In the genomic region with DNA sequence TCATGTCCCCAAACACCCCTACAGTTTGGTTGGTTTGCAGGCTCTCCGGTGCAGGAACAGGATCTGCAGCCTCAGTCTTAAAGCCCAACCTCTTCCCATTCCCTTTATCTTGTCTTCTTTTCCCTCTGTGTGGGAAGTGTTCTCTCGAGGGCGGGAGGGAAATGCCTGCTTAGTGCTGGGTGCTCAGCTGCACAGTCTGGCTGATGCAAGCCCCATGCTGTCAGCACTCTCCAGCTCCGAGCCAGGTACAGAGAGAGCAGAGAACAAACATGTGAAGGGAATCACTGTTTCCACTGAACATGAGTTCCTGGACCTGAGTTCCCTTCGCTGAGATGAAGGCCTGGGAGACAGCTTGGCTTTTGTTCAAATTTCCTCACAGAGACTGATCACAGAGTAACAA, we compare ENCODE assay signal across 15 mouse cellular contexts. TPM values are rescaled to one million over a fixed set of nuclear protein-coding genes. Genes with fewer than 3 reads are reported as not detected.
DNase-seq lines count a peak whose midpoint lies in the region; ATAC-seq and TF ChIP-seq lines count a peak whose summit lies in the region.
"Had no signal": no experiment of that assay in that cellular context is flagged by ENCODE, and none has a peak within 500 bp of the region (broad histone marks: within the 10 kb centered on the region; RNA-seq: fewer than 3 reads in every experiment).

No protein-coding gene starts in this region.

- no peaks in the 10 kb centered on the region for H3K9me3 ChIP-seq in limb, embryonic 13.5 days
- no peaks in the 10 kb centered on the region for H3K9me3 ChIP-seq in limb, embryonic 10.5 days (replicated peaks)
- H3K9me3 ChIP-seq in midbrain, embryonic 15.5 days: no peaks in the 10 kb centered on the region
- H3K9me3 ChIP-seq: heart, embryonic 10.5 days; hindbrain, embryonic 12.5 days had no signal

- no peak for ATAC-seq in limb, embryonic 13.5 days (ENCODE audit: low FRiP score, low read depth)
- ATAC-seq in midbrain, embryonic 15.5 days (replicated peaks): no peak
- ATAC-seq: forebrain, embryonic 16.5 days had no signal

- H3K4me1 ChIP-seq in limb, embryonic 13.5 days: no peaks in the 10 kb centered on the region
- H3K4me1 ChIP-seq in limb, embryonic 10.5 days: no peaks in the 10 kb centered on the region
- H3K4me1 ChIP-seq in midbrain, embryonic 15.5 days: no peaks in the 10 kb centered on the region

- H3K4me3 ChIP-seq in limb, embryonic 13.5 days: no peak overlapping the region
- no peak overlapping the region for H3K4me3 ChIP-seq in limb, embryonic 10.5 days
- H3K4me3 ChIP-seq in left cerebral cortex, adult 2 months: no peak overlapping the region
- H3K4me3 ChIP-seq in midbrain, embryonic 15.5 days: no peak overlapping the region
- H3K4me3 ChIP-seq: heart, embryonic 10.5 days; hindbrain, embryonic 12.5 days had no signal

- peak overlapping the region; percentile 15; the same call in 1 of the 2 replicates for H3K27ac ChIP-seq in limb, embryonic 13.5 days
- H3K27ac ChIP-seq in limb, embryonic 10.5 days: no peak overlapping the region
- peak overlapping the region; percentile 36 for H3K27ac ChIP-seq in left cerebral cortex, adult 2 months
- H3K27ac ChIP-seq in midbrain, embryonic 15.5 days: no peak overlapping the region
- H3K27ac ChIP-seq: heart, embryonic 10.5 days; hindbrain, embryonic 12.5 days had no signal

- no peak overlapping the region for H3K4me2 ChIP-seq in limb, embryonic 13.5 days (replicated peaks)
- H3K4me2 ChIP-seq in midbrain, embryonic 15.5 days: no peak overlapping the region
- H3K4me2 ChIP-seq: hindbrain, embryonic 12.5 days had no signal

- H3K36me3 ChIP-seq in limb, embryonic 13.5 days: no peaks in the 10 kb centered on the region
- H3K36me3 ChIP-seq in limb, embryonic 10.5 days: no peaks in the 10 kb centered on the region
- no peaks in the 10 kb centered on the region for H3K36me3 ChIP-seq in midbrain, embryonic 15.5 days (replicated peaks)
- H3K36me3 ChIP-seq: heart, embryonic 10.5 days; hindbrain, embryonic 12.5 days had no signal

- intact Hi-C loops in left cerebral cortex, adult 2 months (cut with DNase I): loop anchor here (5.0 kb wide), 1 partner anchor 42 kb away; no protein-coding TSS in a partner anchor
- intact Hi-C loops in heart, postnatal 14 days (cut with DNase I): no loop called here

- DNase-seq in limb, embryonic 10.5 days (ENCODE audit: low spot score): no peak
- peak; percentile 58 to 65 for DNase-seq in frontal cortex, postnatal 36 days (ENCODE audit: low spot score in 2 of 2)
- DNase-seq in left cerebral cortex, adult 2 months (ENCODE audit: extremely low spot score in 1 of 2, low spot score in 2 of 2): peak; percentile 34 to 54
- peak; percentile 66 for DNase-seq in telencephalon, adult 2 months (ENCODE audit: low read depth, low spot score)
- no peak for DNase-seq in heart, postnatal 14 days
- DNase-seq: adrenal gland, postnatal 25 days; cerebellum, adult 11 months; kidney, adult 8-10 months had no signal

- TF ChIP-seq CTCF in left cerebral cortex, adult 2 months (IDR thresholded peaks at IDR 0.05): no peak

- no peak overlapping the region for H3K9ac ChIP-seq in limb, embryonic 13.5 days
- no peak overlapping the region for H3K9ac ChIP-seq in midbrain, embryonic 15.5 days
- H3K9ac ChIP-seq: hindbrain, embryonic 12.5 days had no signal

- H3K27me3 ChIP-seq in limb, embryonic 13.5 days: no peaks in the 10 kb centered on the region
- H3K27me3 ChIP-seq in limb, embryonic 10.5 days (ENCODE audit: low read depth, poor library complexity, severe bottlenecking): no peaks in the 10 kb centered on the region; the same call in 1 of the 2 replicates
- no peaks in the 10 kb centered on the region for H3K27me3 ChIP-seq in midbrain, embryonic 15.5 days (replicated peaks)
- H3K27me3 ChIP-seq: hindbrain, embryonic 12.5 days had no signal

- 59% methylated on average over 5 of the region's 5 CpGs for WGBS in limb, embryonic 13.5 days
- WGBS in limb, embryonic 10.5 days: 68% methylated on average over 5 of the region's 5 CpGs
- 54% methylated on average over 5 of the region's 5 CpGs for WGBS in midbrain, embryonic 15.5 days

RNA-seq across cellular contexts. Expression of gene Krt222, which starts 6.4 kb away (rescaled TPM):
- polyA plus RNA-seq in limb, embryonic 13.5 days (2015; fragmentation: Nextera tagmentation; extraction: Ambion mirVana): 0.17 and 0.24 TPM in 2 replicates
- polyA plus RNA-seq in limb, embryonic 10.5 days (2016; fragmentation: Nextera tagmentation; extraction: Ambion mirVana): 0.20 and 0.25 TPM in 2 replicates
- 10 to 100 TPM; 31.1 to 32.0 TPM for total RNA-seq in left cerebral cortex, adult 2 months (2021)
- 6.8 and 8.1 TPM in 2 replicates for polyA plus RNA-seq in midbrain, embryonic 15.5 days (2015; fragmentation: Nextera tagmentation; extraction: Ambion mirVana)
- total RNA-seq in heart, postnatal 14 days (2021): 10 to 100 TPM; 22.2 to 26.2 TPM

RNA-seq across cellular contexts. Expression of gene Smarce1, which starts 19.4 kb away (rescaled TPM):
- polyA plus RNA-seq in limb, embryonic 13.5 days (2015; fragmentation: Nextera tagmentation; extraction: Ambion mirVana): 327 and 346 TPM in 2 replicates
- polyA plus RNA-seq in limb, embryonic 10.5 days (2016; fragmentation: Nextera tagmentation; extraction: Ambion mirVana): 352 and 394 TPM in 2 replicates
- total RNA-seq in left cerebral cortex, adult 2 months (2021): 10 to 100 TPM; 60.1 to 61.1 TPM
- 322 and 331 TPM in 2 replicates for polyA plus RNA-seq in midbrain, embryonic 15.5 days (2015; fragmentation: Nextera tagmentation; extraction: Ambion mirVana)
- 10 to 100 TPM; 49.2 to 55.7 TPM for total RNA-seq in heart, postnatal 14 days (2021)

RNA-seq across cellular contexts. Expression of gene Krt24, which starts 34.8 kb away (rescaled TPM):
- 0.78 and 1.1 TPM in 2 replicates for polyA plus RNA-seq in limb, embryonic 13.5 days (2015; fragmentation: Nextera tagmentation; extraction: Ambion mirVana)
- 0.23 TPM in 1 of 2 replicates, not detected in the other for polyA plus RNA-seq in limb, embryonic 10.5 days (2016; fragmentation: Nextera tagmentation; extraction: Ambion mirVana)
- total RNA-seq in left cerebral cortex, adult 2 months (2021): not detected
- not detected in 2 replicates for polyA plus RNA-seq in midbrain, embryonic 15.5 days (2015; fragmentation: Nextera tagmentation; extraction: Ambion mirVana)
- total RNA-seq in heart, postnatal 14 days (2021): not detected
- total RNA-seq: adrenal gland, postnatal 25 days had no signal
- polyA plus RNA-seq: heart, embryonic 10.5 days; hindbrain, embryonic 12.5 days; lung, embryonic 16.5 days; urinary bladder, adult 2 months had no signal

Comparison
In these comparisons a context has a peak if more than half of its experiments do, and no peak if none do; other contexts are left out.
1. H3K27ac ChIP-seq: peak in limb, embryonic 13.5 days (single experiment) and left cerebral cortex, adult 2 months (single experiment); none in limb, embryonic 10.5 days (single experiment) and midbrain, embryonic 15.5 days (single experiment).
2. DNase-seq: peak in frontal cortex, postnatal 36 days (2 of 2), left cerebral cortex, adult 2 months (2 of 2) and telencephalon, adult 2 months (single experiment); none in limb, embryonic 10.5 days (single experiment) and heart, postnatal 14 days (0 of 2).